In the genomic region with DNA sequence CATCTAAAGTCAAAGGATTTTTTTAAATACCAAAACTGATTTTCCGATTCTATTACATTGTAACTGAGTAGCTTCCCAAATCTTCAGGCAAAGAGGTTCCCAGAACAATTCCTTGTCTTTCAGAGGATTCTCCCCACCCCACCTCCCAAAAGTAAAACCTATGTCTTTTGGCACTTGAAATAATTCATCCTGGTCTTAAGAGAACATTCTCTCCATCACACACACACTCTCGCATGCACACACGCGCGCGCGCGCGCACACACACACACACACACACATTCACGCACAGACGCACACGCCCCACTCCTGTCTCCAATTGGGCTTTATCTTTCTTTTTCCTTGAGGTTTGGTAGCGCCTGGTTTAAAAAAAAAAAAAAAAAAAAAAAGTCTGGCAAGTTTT, we compare ENCODE assay signal across 9 mouse cellular contexts. TPM values are rescaled to one million over a fixed set of nuclear protein-coding genes. Genes with fewer than 3 reads are reported as not detected.
DNase-seq lines count a peak whose midpoint lies in the region; ATAC-seq and TF ChIP-seq lines count a peak whose summit lies in the region.
"Had no signal": no experiment of that assay in that cellular context is flagged by ENCODE, and none has a peak within 500 bp of the region (broad histone marks: within the 10 kb centered on the region; RNA-seq: fewer than 3 reads in every experiment).

No protein-coding gene starts in this region.

- H3K4me2 ChIP-seq in lung, embryonic 16.5 days (ENCODE audit: low read depth, low read length), result peak overlapping the region; percentile 47
- H3K4me2 ChIP-seq in forebrain, postnatal 0 days (ENCODE audit: low read depth), result peak overlapping the region; percentile 63
- H3K4me2 ChIP-seq in limb, embryonic 14.5 days (replicated peaks; ENCODE audit: low read depth, low read length, severe bottlenecking), result peak overlapping the region; percentile 76
- peak overlapping the region; percentile 56 for H3K4me2 ChIP-seq in stomach, embryonic 15.5 days

- H3K9me3 ChIP-seq in lung, embryonic 16.5 days (ENCODE audit: control insufficient read depth, low read length), result no peaks in the 10 kb centered on the region
- H3K9me3 ChIP-seq in forebrain, postnatal 0 days (ENCODE audit: low read length), result no peaks in the 10 kb centered on the region
- H3K9me3 ChIP-seq in limb, embryonic 14.5 days (ENCODE audit: control insufficient read depth, low read length), result no peaks in the 10 kb centered on the region
- no peaks in the 10 kb centered on the region for H3K9me3 ChIP-seq in stomach, embryonic 15.5 days

- no peak for DNase-seq in lung, postnatal 25 days (ENCODE audit: low spot score)
- DNase-seq in forebrain, postnatal 0 days, result peak; percentile 31
- no peak for DNase-seq in limb, embryonic 14.5 days (ENCODE audit: low spot score)
- no peak for DNase-seq in layer of hippocampus, adult 9-11 months
- DNase-seq in spleen, adult 12 weeks (ENCODE audit: low spot score), result no peak

- WGBS in lung, embryonic 16.5 days, result 2% methylated on average over 13 of the region's 13 CpGs
- WGBS in forebrain, postnatal 0 days, result 2% methylated on average over 13 of the region's 13 CpGs
- 2% methylated on average over 13 of the region's 13 CpGs for WGBS in limb, embryonic 14.5 days
- 3% methylated on average over 13 of the region's 13 CpGs for WGBS in stomach, embryonic 15.5 days

- no peak overlapping the region for H3K27ac ChIP-seq in lung, embryonic 16.5 days (ENCODE audit: low read length)
- no peak overlapping the region for H3K27ac ChIP-seq in forebrain, postnatal 0 days (ENCODE audit: low read depth, low read length)
- H3K27ac ChIP-seq in limb, embryonic 14.5 days (replicated peaks; ENCODE audit: low read depth, low read length), result peak overlapping the region; percentile 59; the same call in 1 of the 2 replicates
- H3K27ac ChIP-seq in stomach, embryonic 15.5 days, result peak overlapping the region; percentile 26; the same call in 1 of the 2 replicates

- no peak for TF ChIP-seq CTCF in forebrain, postnatal 0 days (IDR thresholded peaks at IDR 0.05; ENCODE audit: low read depth)

- H3K9ac ChIP-seq in lung, embryonic 16.5 days (ENCODE audit: low read length), result no peak overlapping the region; the same call in 1 of the 2 replicates
- no peak overlapping the region for H3K9ac ChIP-seq in forebrain, postnatal 0 days
- H3K9ac ChIP-seq in limb, embryonic 14.5 days (ENCODE audit: low read depth, low read length, severe bottlenecking), result peak overlapping the region; percentile 61
- no peak overlapping the region for H3K9ac ChIP-seq in stomach, embryonic 15.5 days

- no peak for ATAC-seq in lung, embryonic 16.5 days (ENCODE audit: low read depth)
- ATAC-seq in forebrain, postnatal 0 days, result no peak
- ATAC-seq in limb, embryonic 14.5 days (ENCODE audit: low FRiP score, low read depth), result 0 out of 2 replicates have a peak, but pooled peaks have one; percentile 44
- no peak for ATAC-seq in stomach, embryonic 15.5 days (ENCODE audit: insufficient read depth, low FRiP score, low read depth)
- ATAC-seq in megakaryocyte progenitor cell, adult 5-6 weeks (replicated peaks; ENCODE audit: poor library complexity), result no peak

- no peaks in the 10 kb centered on the region for H3K36me3 ChIP-seq in lung, embryonic 16.5 days (ENCODE audit: control insufficient read depth, insufficient read depth, low read length)
- H3K36me3 ChIP-seq in forebrain, postnatal 0 days (ENCODE audit: insufficient read depth), result no peaks in the 10 kb centered on the region
- no peaks in the 10 kb centered on the region for H3K36me3 ChIP-seq in limb, embryonic 14.5 days (ENCODE audit: control insufficient read depth, insufficient read depth, low read length)
- no peaks in the 10 kb centered on the region for H3K36me3 ChIP-seq in stomach, embryonic 15.5 days

- no peaks in the 10 kb centered on the region for H3K4me1 ChIP-seq in lung, embryonic 16.5 days (replicated peaks; ENCODE audit: control insufficient read depth, insufficient read depth, low read length)
- H3K4me1 ChIP-seq in forebrain, postnatal 0 days (ENCODE audit: insufficient read depth), result peaks cover 16% of the 10 kb centered on the region
- H3K4me1 ChIP-seq in limb, embryonic 14.5 days (ENCODE audit: control insufficient read depth, insufficient read depth, low read length), result peaks cover 17% of the 10 kb centered on the region
- H3K4me1 ChIP-seq in stomach, embryonic 15.5 days, result no peaks in the 10 kb centered on the region

- peaks cover 42% of the 10 kb centered on the region for H3K27me3 ChIP-seq in lung, embryonic 16.5 days (ENCODE audit: control insufficient read depth, insufficient read depth, low read depth, low read length)
- H3K27me3 ChIP-seq in forebrain, postnatal 0 days (ENCODE audit: insufficient read depth, low read length), result peaks cover 58% of the 10 kb centered on the region
- H3K27me3 ChIP-seq in limb, embryonic 14.5 days (ENCODE audit: control insufficient read depth, insufficient read depth, low read length), result peaks cover 38% of the 10 kb centered on the region
- peaks cover 51% of the 10 kb centered on the region for H3K27me3 ChIP-seq in stomach, embryonic 15.5 days (replicated peaks)

- H3K4me3 ChIP-seq in lung, embryonic 16.5 days (ENCODE audit: low read length), result peak overlapping the region; percentile 36
- H3K4me3 ChIP-seq in forebrain, postnatal 0 days (ENCODE audit: low read depth, low read length), result peak overlapping the region; percentile 38; the same call in 1 of the 2 replicates
- H3K4me3 ChIP-seq in limb, embryonic 14.5 days (replicated peaks; ENCODE audit: low read length), result peak overlapping the region; percentile 43
- peak overlapping the region; percentile 41 for H3K4me3 ChIP-seq in stomach, embryonic 15.5 days (replicated peaks)

- TF ChIP-seq POLR2A in limb, embryonic 14.5 days (IDR thresholded peaks at IDR 0.05; ENCODE audit: borderline replicate concordance, extremely low read depth, insufficient read depth, insufficient read length), result no peak

RNA-seq across cellular contexts. Expression of gene Hpse2, which starts 2.7 kb away (rescaled TPM):
- polyA plus RNA-seq in lung, embryonic 16.5 days (2015; fragmentation: Nextera tagmentation; extraction: Ambion mirVana), result 6.0 and 6.3 TPM in 2 replicates
- total RNA-seq in forebrain, postnatal 0 days (2014; rRNA removed), result 0.54 and 0.57 TPM in 2 replicates
- polyA plus RNA-seq in forebrain, postnatal 0 days (2015; fragmentation: Nextera tagmentation; extraction: Ambion mirVana), result 0.16 and 0.34 TPM in 2 replicates
- polyA plus RNA-seq in limb, embryonic 14.5 days (2012; rRNA removed), result 4.9 and 5.6 TPM in 2 replicates
- 4.0 and 8.0 TPM in 2 replicates for polyA plus RNA-seq in limb, embryonic 14.5 days (2014; fragmentation: Nextera tagmentation; extraction: Ambion mirVana)
- polyA plus RNA-seq in stomach, embryonic 15.5 days (2015; fragmentation: Nextera tagmentation; extraction: Ambion mirVana), result 6.5 and 7.0 TPM in 2 replicates
- total RNA-seq in megakaryocyte progenitor cell, adult 5-6 weeks (2015), result not detected in 2 replicates
- total RNA-seq in megakaryocyte progenitor cell, adult 5-6 weeks (2017), result not detected in 2 replicates
- total RNA-seq: neutrophil, adult 5-6 weeks had no signal

RNA-seq across cellular contexts. Expression of gene Cnnm1, which starts 54.8 kb away (rescaled TPM):
- 0.08 and 0.09 TPM in 2 replicates for polyA plus RNA-seq in lung, embryonic 16.5 days (2015; fragmentation: Nextera tagmentation; extraction: Ambion mirVana)
- 6.9 and 7.6 TPM in 2 replicates for total RNA-seq in forebrain, postnatal 0 days (2014; rRNA removed)
- polyA plus RNA-seq in forebrain, postnatal 0 days (2015; fragmentation: Nextera tagmentation; extraction: Ambion mirVana), result 1.7 and 2.1 TPM in 2 replicates
- 3.3 and 4.3 TPM in 2 replicates for polyA plus RNA-seq in limb, embryonic 14.5 days (2012; rRNA removed)
- 1.3 and 1.7 TPM in 2 replicates for polyA plus RNA-seq in limb, embryonic 14.5 days (2014; fragmentation: Nextera tagmentation; extraction: Ambion mirVana)
- 0.30 and 0.72 TPM in 2 replicates for polyA plus RNA-seq in stomach, embryonic 15.5 days (2015; fragmentation: Nextera tagmentation; extraction: Ambion mirVana)
- total RNA-seq in megakaryocyte progenitor cell, adult 5-6 weeks (2015), result 0.02 and 0.12 TPM in 2 replicates
- total RNA-seq in megakaryocyte progenitor cell, adult 5-6 weeks (2017), result 0.14 and 0.17 TPM in 2 replicates
- total RNA-seq: neutrophil, adult 5-6 weeks had no signal

Comparison
In these comparisons a context has a peak if more than half of its experiments do, and no peak if none do; other contexts are left out.
1. H3K27ac ChIP-seq: peak in limb, embryonic 14.5 days (single experiment) and stomach, embryonic 15.5 days (single experiment); none in lung, embryonic 16.5 days (single experiment) and forebrain, postnatal 0 days (single experiment).
2. Peak in every context shown above with its lines, with median percentiles within 50 percentile points of each other: H3K4me2 ChIP-seq and H3K4me3 ChIP-seq.